Mouse (Mus musculus) E14TG2a.4 (cell line): Measurements from ENCODE around the gene Adamts2.

ENCODE experiments used
- H3K27me3 ChIP-seq: 2 replicates; pipeline ENCODE4 v1.6.1; 2014; ENCODE audit warnings: low read length, control low read depth; ENCODE audit not compliant: insufficient read depth
- H3K36me3 ChIP-seq: 2 replicates; pipeline ENCODE4 v1.6.1; 2014; ENCODE audit warnings: low read length, control low read depth; ENCODE audit not compliant: insufficient read depth
- H3K4me1 ChIP-seq: replicated peaks from 2 replicates; pipeline ENCODE4 v1.6.1; 2014; ENCODE audit warnings: low read depth, low read length, control low read depth
- H3K4me3 ChIP-seq: replicated peaks from 2 replicates; pipeline ENCODE4 v1.5.1; 2014; ENCODE audit warnings: mild to moderate bottlenecking, low read length
- H3K9me3 ChIP-seq: 2 replicates; pipeline ENCODE4 v1.6.1; 2014; ENCODE audit warnings: low read length, control low read depth
- CTCF ChIP-seq: conservative IDR thresholded peaks from 2 replicates; pipeline ENCODE4 v1.5.1; 2014; ENCODE audit warnings: low read length
- NANOG ChIP-seq: IDR thresholded peaks from 2 replicates; pipeline ENCODE4 v1.6.1; 2014; ENCODE audit warnings: borderline replicate concordance, low read length, mixed read lengths
- POU5F1 ChIP-seq: IDR thresholded peaks from 2 replicates; pipeline ENCODE4 v1.6.1; 2014; ENCODE audit warnings: low read length, borderline replicate concordance

Adamts2 gene

DNA sequence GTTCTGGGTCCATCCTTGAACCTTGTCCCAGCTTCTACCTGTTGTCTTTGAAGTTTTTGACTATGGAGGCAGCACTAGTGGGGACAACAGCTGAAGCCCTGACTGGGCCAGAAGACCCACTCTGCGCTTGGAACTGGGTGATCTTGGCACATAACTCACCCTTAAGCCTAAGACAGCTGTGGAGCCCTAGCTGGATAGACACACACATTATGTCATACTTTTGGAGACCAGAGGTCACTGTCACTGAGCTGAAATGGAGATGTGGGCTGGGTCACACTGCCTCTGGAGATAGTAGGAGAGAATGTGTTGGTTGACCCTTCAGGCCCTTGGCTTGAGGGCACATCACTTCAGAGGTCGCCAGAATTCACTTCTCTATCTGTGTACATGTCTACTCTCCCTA, 69.5 kb downstream of the Adamts2 start:
- TF ChIP-seq POU5F1 (no peak), CTCF (no peak), NANOG (no peak)
- Histone ChIP-seq H3K4me1 (no peaks in the 10 kb centered on the region), H3K9me3 (peaks cover 19% of the 10 kb centered on the region), H3K27me3 (no peaks in the 10 kb centered on the region), H3K36me3 (no peaks in the 10 kb centered on the region), H3K4me3 (no peak overlapping the region)

DNA sequence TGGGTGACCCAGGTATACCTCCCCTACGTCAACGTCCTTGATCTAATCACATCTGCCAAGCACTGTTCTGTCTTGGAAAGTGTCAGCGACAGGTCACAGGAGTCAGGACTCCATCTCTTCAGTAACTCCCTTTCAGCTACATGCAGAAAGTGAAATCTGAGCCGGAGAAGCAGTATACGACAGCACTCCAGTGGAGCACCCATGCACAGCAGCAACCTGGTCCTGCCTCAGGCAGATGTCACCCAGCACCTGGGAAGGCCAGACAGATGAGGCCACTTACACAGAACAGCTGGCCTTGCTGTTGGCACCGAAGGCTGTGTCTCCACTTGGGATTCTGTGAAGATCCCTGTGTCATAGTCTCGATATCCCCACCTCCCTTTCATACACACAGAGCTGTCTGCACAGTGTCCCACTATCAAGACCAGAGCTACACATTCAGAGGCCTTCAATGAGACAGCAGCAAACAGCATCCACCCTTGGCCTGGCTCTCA, 70.0 kb downstream of the Adamts2 start:
- Histone ChIP-seq H3K36me3 (no peaks in the 10 kb centered on the region), H3K4me1 (no peaks in the 10 kb centered on the region), H3K27me3 (no peaks in the 10 kb centered on the region), H3K4me3 (no peak overlapping the region), H3K9me3 (peaks cover 19% of the 10 kb centered on the region)
- no peak for TF ChIP-seq POU5F1
- TF ChIP-seq CTCF = no peak
- no peak for TF ChIP-seq NANOG

GRCm38 (mm10) chr11:50672866-50673265, 71.0 kb downstream of the Adamts2 start:
- H3K36me3 ChIP-seq = no peaks in the 10 kb centered on the region
- no peaks in the 10 kb centered on the region for H3K4me1 ChIP-seq
- TF ChIP-seq POU5F1 (no peak), CTCF (no peak), NANOG (no peak)
- peaks cover 19% of the 10 kb centered on the region for H3K9me3 ChIP-seq
- H3K4me3 ChIP-seq = no peak overlapping the region
- no peaks in the 10 kb centered on the region for H3K27me3 ChIP-seq

GRCm38 (mm10) chr11:50673525-50674250, 71.8 kb downstream of the Adamts2 start:
- TF ChIP-seq NANOG (no peak), POU5F1 (no peak), CTCF (peak; percentile 68)
- H3K27me3 ChIP-seq = no peaks in the 10 kb centered on the region

GRCm38 (mm10) chr11:50674390-50674789, 72.5 kb downstream of the Adamts2 start:
- H3K36me3 ChIP-seq = no peaks in the 10 kb centered on the region
- peaks cover 9% of the 10 kb centered on the region for H3K9me3 ChIP-seq
- H3K4me1 ChIP-seq = no peaks in the 10 kb centered on the region
- no peak overlapping the region for H3K4me3 ChIP-seq
- H3K27me3 ChIP-seq = no peaks in the 10 kb centered on the region
- TF ChIP-seq POU5F1 (no peak), CTCF (no peak), NANOG (no peak)

More at GRCm38 (mm10) chr11:50673525-50674250, 71.8 kb downstream of the Adamts2 start:
- no peaks in the 10 kb centered on the region for H3K36me3 ChIP-seq
- H3K9me3 ChIP-seq = peaks cover 14% of the 10 kb centered on the region
- H3K4me3 ChIP-seq = no peak overlapping the region
- no peaks in the 10 kb centered on the region for H3K4me1 ChIP-seq

GRCm38 (mm10) chr11:50678650-50679049, 76.8 kb downstream of the Adamts2 start:
- TF ChIP-seq NANOG (no peak), CTCF (no peak), POU5F1 (no peak)
- H3K9me3 ChIP-seq = no peaks in the 10 kb centered on the region
- no peaks in the 10 kb centered on the region for H3K27me3 ChIP-seq
- no peaks in the 10 kb centered on the region for H3K36me3 ChIP-seq
- H3K4me1 ChIP-seq = no peaks in the 10 kb centered on the region
- H3K4me3 ChIP-seq = no peak overlapping the region

GRCm38 (mm10) chr11:50681940-50682339, 80.1 kb downstream of the Adamts2 start:
- TF ChIP-seq POU5F1 = no peak
- TF ChIP-seq CTCF = no peak
- TF ChIP-seq NANOG = no peak
- Histone ChIP-seq H3K9me3 (no peaks in the 10 kb centered on the region), H3K27me3 (no peaks in the 10 kb centered on the region), H3K4me1 (no peaks in the 10 kb centered on the region), H3K36me3 (no peaks in the 10 kb centered on the region), H3K4me3 (no peak overlapping the region)

DNA sequence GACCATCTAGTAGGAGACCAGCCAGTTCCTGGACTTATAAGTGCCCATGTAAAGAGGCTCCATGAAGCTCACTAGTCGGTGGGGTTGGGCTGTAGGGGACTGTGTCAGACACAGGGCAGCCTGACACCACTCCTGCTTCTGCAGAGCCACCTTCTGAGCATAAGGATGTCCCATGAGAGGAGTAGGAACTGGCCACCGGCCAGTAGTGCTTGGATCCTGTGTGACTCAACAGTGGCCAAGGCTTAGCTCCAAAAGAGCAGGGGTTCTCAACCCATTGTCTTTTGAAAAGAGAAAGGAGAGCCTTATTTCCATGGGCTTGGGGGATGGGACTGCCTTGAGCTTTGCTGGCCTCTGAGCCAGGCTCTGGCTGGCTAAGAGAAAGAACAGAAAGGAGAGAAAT, 81.9 kb downstream of the Adamts2 start:
- Histone ChIP-seq H3K9me3 (no peaks in the 10 kb centered on the region), H3K4me3 (no peak overlapping the region), H3K4me1 (no peaks in the 10 kb centered on the region), H3K36me3 (no peaks in the 10 kb centered on the region), H3K27me3 (no peaks in the 10 kb centered on the region)
- TF ChIP-seq NANOG = no peak
- no peak for TF ChIP-seq POU5F1
- no peak for TF ChIP-seq CTCF
